Mouse (Mus musculus) bone marrow, adult 2 months (tissue): Measurements from ENCODE around the gene Olfr986.

Experiments used
- CTCF ChIP-seq: fragments of 200-500 bp; IDR thresholded peaks from 2 replicates; pipeline ENCODE4 v1.5.1; 2011; ENCODE audit warnings: low read length, control low read depth; ENCODE audit not compliant: control insufficient read depth, insufficient read depth
- POLR2A ChIP-seq: fragments of 200-500 bp; IDR thresholded peaks from 2 replicates; pipeline ENCODE4 v1.6.1; 2011; ENCODE audit warnings: low read depth, mild to moderate bottlenecking, control low read depth, low read length, borderline replicate concordance; ENCODE audit not compliant: control insufficient read depth

- TF ChIP-seq POLR2A (no peak), CTCF (no peak)
These were observed 43.6 kb downstream of the Olfr986 start for GRCm38 (mm10) chr9:40224289-40224688.
